Mouse (Mus musculus) forebrain, embryonic 14.5 days (tissue): ENCODE measurements at regions not wholly inside any gene's neighbourhood (a gene's known extent, or its start where the extent isn't known, plus 50 kb on each side); places are given as distances from the start of the nearest gene placed in this dataset.
"Not testable (repeated sequence)": the region's sequence is repeated elsewhere in the genome, so short reads cannot be mapped to it uniquely, and the experiment has no call there.

Experiments used
- ATAC-seq: fragments of 200-750 bp; cut with Nextera tagmentation; 2 replicates; pipeline ENCODE4 v1.8.0; 2017; ENCODE audit warnings: mild to moderate bottlenecking, moderate library complexity
- DNase-seq: peaks from one replicate; pipeline ENCODE4 v3.0.0-alpha.2; 2015; ENCODE audit warnings: low spot score
- H3K27ac ChIP-seq: fragments of 300-500 bp; sonication (generic); 2 replicates; pipeline ENCODE4 v1.5.1; 2014; ENCODE audit warnings: low read depth, mild to moderate bottlenecking, control low read depth, low read length, moderate library complexity
- H3K27me3 ChIP-seq: fragments of 300-500 bp; sonication (generic); replicated peaks from 2 replicates; pipeline ENCODE4 v1.6.1; 2014; ENCODE audit warnings: low read length, control low read depth, mixed read lengths; ENCODE audit not compliant: control insufficient read depth, insufficient read depth
- H3K36me3 ChIP-seq: fragments of 300-500 bp; sonication (generic); 2 replicates; pipeline ENCODE4 v1.6.1; 2014; ENCODE audit warnings: low read length, control low read depth; ENCODE audit not compliant: control insufficient read depth, insufficient read depth
- H3K4me1 ChIP-seq: fragments of 300-500 bp; sonication (generic); 2 replicates; pipeline ENCODE4 v1.6.1; 2014; ENCODE audit warnings: antibody characterized with exemption, low read length, control low read depth; ENCODE audit not compliant: control insufficient read depth, insufficient read depth
- H3K4me2 ChIP-seq: fragments of 300-500 bp; sonication (generic); 2 replicates; pipeline ENCODE4 v1.6.1; 2014; ENCODE audit warnings: mild to moderate bottlenecking, control low read depth, low read length
- H3K4me3 ChIP-seq: fragments of 300-500 bp; sonication (generic); 2 replicates; pipeline ENCODE4 v1.5.1; 2014; ENCODE audit warnings: low read depth, low read length, control low read depth
- H3K9ac ChIP-seq: fragments of 300-500 bp; sonication (generic); 2 replicates; pipeline ENCODE4 v1.6.1; 2014; ENCODE audit warnings: mild to moderate bottlenecking, low read length, control low read depth, moderate library complexity
- H3K9me3 ChIP-seq: fragments of 300-500 bp; sonication (generic); replicated peaks from 2 replicates; pipeline ENCODE4 v1.6.1; 2016; ENCODE audit warnings: low read length, control low read depth, mixed read lengths; ENCODE audit not compliant: control insufficient read depth
- WGBS: fragments of 180-500 bp; shearing (Covaris S2); extraction: QIAGEN DNeasy Blood & Tissue Kit; methylation state at CpG from one replicate; pipeline ENCODE4 v1.1.7; 2014; 5-methylcytosine and 5-hydroxymethylcytosine counted together

DNA sequence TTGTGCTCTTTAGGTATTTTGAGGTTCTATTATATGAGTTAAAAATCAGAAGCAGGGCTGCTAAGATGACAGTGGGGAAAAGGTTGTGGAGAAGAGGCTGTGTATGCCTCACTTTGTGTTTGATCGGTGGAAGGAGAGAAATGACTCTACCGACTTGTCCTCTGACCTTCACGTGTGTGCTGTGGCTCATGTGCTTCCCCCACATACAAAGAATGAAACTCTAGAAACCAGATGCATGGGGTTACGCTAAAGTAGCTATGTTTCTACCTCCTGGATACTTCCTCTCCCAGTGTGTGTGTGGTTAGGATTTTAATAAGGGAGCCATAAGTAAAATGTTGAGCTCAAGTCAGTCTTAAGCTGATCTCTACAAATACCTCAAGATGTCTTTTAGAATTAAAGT is 148.1 kb upstream of the 1700056E22Rik start:
- DNase-seq (no peak), ATAC-seq (no peak)
- 89% methylated on average over 4 of the region's 4 CpGs for WGBS
- no peak overlapping the region for H3K9ac ChIP-seq
- no peak overlapping the region for H3K27ac ChIP-seq
- no peaks in the 10 kb centered on the region for H3K4me1 ChIP-seq
- no peaks in the 10 kb centered on the region for H3K36me3 ChIP-seq
- H3K4me2 ChIP-seq: no peak overlapping the region
- H3K9me3 ChIP-seq: no peaks in the 10 kb centered on the region
- no peaks in the 10 kb centered on the region for H3K27me3 ChIP-seq
- H3K4me3 ChIP-seq: no peak overlapping the region

DNA sequence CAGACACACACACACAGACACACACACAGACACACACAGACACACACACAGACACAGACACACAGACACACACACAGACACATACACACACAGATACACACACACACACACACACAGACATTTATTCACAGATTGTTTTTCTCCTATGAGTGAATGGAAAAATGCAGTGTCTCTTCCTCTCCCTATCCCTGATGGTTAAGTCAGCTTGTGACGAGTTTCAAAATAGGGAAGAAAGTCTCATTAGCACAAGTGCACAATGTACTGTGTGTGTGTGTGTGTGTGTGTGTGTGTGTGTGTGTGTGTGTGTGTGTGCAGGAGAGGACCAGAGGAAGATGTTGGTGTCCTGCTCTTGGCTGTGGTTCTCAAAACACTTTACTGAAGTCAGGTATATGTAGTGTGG is 140.3 kb upstream of the 1700056E22Rik start:
- not testable (repeated sequence) for H3K4me2 ChIP-seq, H3K9me3 ChIP-seq, H3K36me3 ChIP-seq, H3K27ac ChIP-seq, H3K27me3 ChIP-seq, DNase-seq, H3K4me3 ChIP-seq, H3K4me1 ChIP-seq, ATAC-seq, H3K9ac ChIP-seq
- WGBS: 57% methylated on average over 1 of the region's 1 CpGs

GRCm38 (mm10) chr1:184173739-184174138 is 139.6 kb upstream of the 1700056E22Rik start:
- Histone ChIP-seq H3K27ac (no peak overlapping the region), H3K27me3 (no peaks in the 10 kb centered on the region), H3K9ac (no peak overlapping the region), H3K4me3 (no peak overlapping the region), H3K36me3 (no peaks in the 10 kb centered on the region), H3K9me3 (no peaks in the 10 kb centered on the region), H3K4me1 (no peaks in the 10 kb centered on the region), H3K4me2 (no peak overlapping the region)
- ATAC-seq (no peak), DNase-seq (no peak)
- 72% methylated on average over 6 of the region's 6 CpGs for whole genome bisulfite sequencing

- no peaks in the 10 kb centered on the region for H3K9me3 ChIP-seq
- H3K4me3 ChIP-seq: no peak overlapping the region
- H3K36me3 ChIP-seq: no peaks in the 10 kb centered on the region
- H3K9ac ChIP-seq: no peak overlapping the region
- no peak overlapping the region for H3K27ac ChIP-seq
- no peak for DNase-seq
- 84% methylated on average over 2 of the region's 2 CpGs for WGBS
- H3K27me3 ChIP-seq: no peaks in the 10 kb centered on the region
- ATAC-seq: no peak
- H3K4me2 ChIP-seq: no peak overlapping the region
- no peaks in the 10 kb centered on the region for H3K4me1 ChIP-seq
These were observed 138.9 kb upstream of the 1700056E22Rik start for GRCm38 (mm10) chr1:184172986-184173385.

GRCm38 (mm10) chr1:184171601-184172000 is 137.5 kb upstream of the 1700056E22Rik start:
- Histone ChIP-seq H3K36me3 (no peaks in the 10 kb centered on the region), H3K4me1 (no peaks in the 10 kb centered on the region), H3K27me3 (no peaks in the 10 kb centered on the region), H3K9ac (no peak overlapping the region), H3K4me3 (no peak overlapping the region), H3K9me3 (no peaks in the 10 kb centered on the region), H3K4me2 (no peak overlapping the region), H3K27ac (no peak overlapping the region)
- ATAC-seq: no peak
- DNase-seq: peak; percentile 21
- WGBS: 61% methylated on average over 7 of the region's 7 CpGs

- Histone ChIP-seq H3K9ac (no peak overlapping the region), H3K27me3 (no peaks in the 10 kb centered on the region), H3K9me3 (no peaks in the 10 kb centered on the region), H3K4me1 (no peaks in the 10 kb centered on the region), H3K27ac (no peak overlapping the region), H3K4me3 (no peak overlapping the region), H3K36me3 (no peaks in the 10 kb centered on the region), H3K4me2 (no peak overlapping the region)
- ATAC-seq (no peak), DNase-seq (no peak)
- 86% methylated on average over 3 of the region's 3 CpGs for WGBS
These were observed 136.8 kb upstream of the 1700056E22Rik start for GRCm38 (mm10) chr1:184170926-184171325.

DNA sequence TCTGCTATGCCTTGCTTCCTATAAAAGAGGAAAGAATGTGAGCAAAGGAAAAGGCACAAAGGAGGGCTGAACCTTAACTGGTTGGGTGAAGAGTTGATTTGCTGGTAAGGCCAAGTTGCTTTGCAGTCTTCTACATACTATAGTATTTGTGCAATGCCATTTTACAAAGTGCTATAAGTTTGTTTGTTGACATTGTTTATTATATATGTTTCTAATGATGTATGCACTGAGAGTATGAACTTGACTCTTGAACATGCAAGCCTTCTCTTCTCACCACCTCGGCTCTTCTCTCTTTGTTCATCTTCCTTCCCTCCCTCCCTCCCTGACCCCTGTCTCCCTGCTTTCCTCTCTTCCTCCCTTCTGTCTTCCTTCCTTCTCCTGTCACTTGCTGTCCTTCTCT is 135.9 kb upstream of the 1700056E22Rik start:
- no peak overlapping the region for H3K4me3 ChIP-seq
- H3K4me1 ChIP-seq: no peaks in the 10 kb centered on the region
- ATAC-seq (no peak), DNase-seq (no peak)
- H3K27me3 ChIP-seq: no peaks in the 10 kb centered on the region
- WGBS: 90% methylated on average over 1 of the region's 1 CpGs
- H3K36me3 ChIP-seq: no peaks in the 10 kb centered on the region
- H3K9ac ChIP-seq: no peak overlapping the region
- no peaks in the 10 kb centered on the region for H3K9me3 ChIP-seq
- no peak overlapping the region for H3K27ac ChIP-seq
- no peak overlapping the region for H3K4me2 ChIP-seq

DNA sequence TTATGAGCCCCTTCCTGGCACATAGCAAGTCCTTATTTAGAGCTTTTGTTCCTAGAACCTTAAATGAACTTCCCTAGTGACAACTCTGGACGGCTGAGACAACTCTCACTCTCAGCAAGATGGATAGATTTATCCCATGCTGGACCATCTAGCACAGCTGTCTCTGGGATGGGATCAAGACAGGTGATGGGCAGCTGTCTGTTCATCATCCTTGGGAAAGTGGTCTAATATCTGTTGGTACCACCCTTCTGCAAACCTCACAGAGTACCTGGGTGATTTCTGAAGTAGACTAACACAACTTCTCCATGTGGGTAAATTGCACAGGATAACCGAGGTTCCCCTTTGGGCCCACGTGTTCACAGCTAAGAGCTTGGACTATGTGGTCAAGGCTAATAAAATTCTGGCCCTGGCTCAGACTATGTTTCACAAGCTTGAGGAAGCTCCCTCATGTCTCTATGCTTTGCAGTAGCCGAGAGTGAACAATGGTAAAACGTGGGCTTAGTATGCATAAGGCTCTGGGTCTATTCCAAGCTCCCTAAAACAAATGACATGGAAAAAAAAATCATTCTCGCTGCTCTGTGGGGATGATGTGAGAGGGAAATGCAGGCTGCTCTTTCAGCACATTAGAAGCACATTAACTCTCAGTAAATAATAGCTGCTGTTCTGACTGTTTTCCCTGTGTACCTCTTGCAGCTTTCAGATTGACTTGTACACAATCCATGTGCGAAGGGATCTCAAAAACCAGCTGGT is 135.1 kb upstream of the 1700056E22Rik start:
- H3K27ac ChIP-seq: no peak overlapping the region
- H3K9ac ChIP-seq: no peak overlapping the region

GRCm38 (mm10) chr1:184166951-184167350 is 132.8 kb upstream of the 1700056E22Rik start:
- 84% methylated on average over 2 of the region's 2 CpGs for WGBS
- Histone ChIP-seq H3K4me1 (no peaks in the 10 kb centered on the region), H3K9me3 (no peaks in the 10 kb centered on the region), H3K4me3 (no peak overlapping the region), H3K9ac (no peak overlapping the region), H3K36me3 (no peaks in the 10 kb centered on the region), H3K4me2 (no peak overlapping the region), H3K27ac (no peak overlapping the region), H3K27me3 (no peaks in the 10 kb centered on the region)
- DNase-seq: no peak
- no peak for ATAC-seq

More for the DNA sequence above, 135.1 kb upstream of the 1700056E22Rik start:
- no peak overlapping the region for H3K4me2 ChIP-seq
- 62% methylated on average over 7 of the region's 7 CpGs for WGBS
- ATAC-seq (no peak), DNase-seq (no peak)
- H3K27me3 ChIP-seq: no peaks in the 10 kb centered on the region
- H3K4me1 ChIP-seq: no peaks in the 10 kb centered on the region
- no peaks in the 10 kb centered on the region for H3K36me3 ChIP-seq
- H3K9me3 ChIP-seq: no peaks in the 10 kb centered on the region
- H3K4me3 ChIP-seq: no peak overlapping the region
